Mouse (Mus musculus) kidney, adult 2 months (tissue): ENCODE measurements around the gene Olfr194.

Source experiments
- CTCF ChIP-seq: fragments of 200-500 bp; conservative IDR thresholded peaks from 2 replicates; pipeline ENCODE4 v1.5.1; 2011; ENCODE audit warnings: low read depth, mild to moderate bottlenecking, control low read depth, low read length, moderate library complexity, mixed read lengths; ENCODE audit not compliant: insufficient read depth, insufficient read length
- POLR2A ChIP-seq: fragments of 200-500 bp; IDR thresholded peaks from one replicate; pipeline ENCODE4 v1.6.1; 2011; ENCODE audit warnings: low read depth, low read length, control low read depth

GRCm38 (mm10) chr16:59105312-59105711 lies 15.6 kb downstream of the Olfr194 start:
- TF ChIP-seq CTCF (no peak), POLR2A (no peak)
